Mouse (Mus musculus): ENCODE data around the gene Krt83. TPM values are rescaled to one million over a fixed set of nuclear protein-coding genes. Genes with fewer than 3 reads are reported as not detected.

The Krt83 gene
- polyA plus RNA-seq, 1 experiment from 2014 or later = not detected

- Histone ChIP-seq H3K27ac (no peak overlapping the region), H3K79me2 (ENCODE audit: inconsistent target) (no peaks in the 10 kb centered on the region), H3K36me3 (ENCODE audit: inconsistent target) (no peaks in the 10 kb centered on the region), H3K4me3 (ENCODE audit: inconsistent target) (no peak overlapping the region)
- WGBS (ENCODE audit: missing documents) = 12% methylated on average over 12 of the region's 13 CpGs
Observed at GRCm38 (mm10) chr15:101453093-101453736, 38.1 kb downstream of the Krt83 start.

DNA sequence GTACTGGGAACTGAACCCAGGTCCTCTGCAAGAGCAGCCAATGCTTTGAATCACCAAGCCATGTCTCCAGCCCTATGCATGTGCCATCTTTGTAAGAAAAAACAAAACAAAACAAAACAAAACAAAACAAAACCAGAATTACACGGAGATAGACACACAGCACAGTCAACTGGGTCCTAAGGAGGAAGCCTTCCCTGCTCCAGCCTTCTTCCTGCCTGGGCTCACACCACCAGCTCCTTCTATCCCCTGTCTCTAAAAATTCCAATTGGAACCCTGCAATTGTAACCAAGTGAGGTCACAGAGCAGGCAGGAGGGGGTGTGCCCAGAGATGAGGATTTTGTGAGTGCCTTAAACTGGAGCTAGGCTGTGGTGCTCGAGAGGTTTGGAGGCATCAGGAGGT lies 43.9 kb downstream of the Krt83 start, which contains the start of gene Krt88:
TSS of gene Krt88 (plus strand) at position 301 of the 400 bp plus-strand sequence.
- no peaks in the 10 kb centered on the region for H3K79me2 ChIP-seq (ENCODE audit: inconsistent target)

GRCm38 (mm10) chr15:101446572-101446971 lies 44.7 kb downstream of the Krt83 start:
- Histone ChIP-seq H3K79me2 (ENCODE audit: inconsistent target) (no peaks in the 10 kb centered on the region), H3K36me3 (ENCODE audit: inconsistent target) (no peaks in the 10 kb centered on the region), H3K27ac (no peak overlapping the region), H3K4me3 (ENCODE audit: inconsistent target) (no peak overlapping the region)
- 82% methylated on average over 11 of the region's 11 CpGs for WGBS (ENCODE audit: missing documents)

More for the DNA sequence above, 43.9 kb downstream of the Krt83 start, which contains the start of gene Krt88:
- Histone ChIP-seq H3K27ac (no peak within 1 kb of the TSS), H3K36me3 (ENCODE audit: inconsistent target) (no peaks in the 10 kb centered on the region), H3K4me3 (ENCODE audit: inconsistent target) (no peak within 1 kb of the TSS)
- 79% methylated on average over 2 of the region's 2 CpGs for WGBS (ENCODE audit: missing documents)

DNA sequence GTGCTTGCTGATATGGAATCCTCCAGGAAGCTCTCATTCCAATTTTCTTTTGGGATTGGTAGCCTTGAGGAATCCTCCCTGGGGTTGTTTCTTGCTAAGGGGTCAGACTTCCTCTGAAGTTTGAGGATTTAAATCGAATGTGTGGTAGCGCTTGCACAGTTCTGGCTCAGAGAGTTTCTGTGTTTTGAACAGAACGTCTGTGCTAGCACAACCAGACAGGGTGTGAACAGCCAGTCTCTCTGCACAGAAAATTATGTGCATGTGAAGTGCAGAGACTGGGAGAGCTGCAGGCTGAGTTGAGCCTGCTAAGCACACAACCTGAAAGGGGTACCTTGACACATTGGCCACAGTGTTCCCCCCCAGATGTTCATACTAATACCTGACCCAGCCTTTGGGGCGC lies 50.5 kb downstream of the Krt83 start:
- Histone ChIP-seq H3K36me3 (ENCODE audit: inconsistent target) (no peaks in the 10 kb centered on the region), H3K27ac (no peak overlapping the region), H3K4me3 (ENCODE audit: inconsistent target) (no peak overlapping the region), H3K79me2 (ENCODE audit: inconsistent target) (no peaks in the 10 kb centered on the region)
- 90% methylated on average over 4 of the region's 4 CpGs for WGBS (ENCODE audit: missing documents)

DNA sequence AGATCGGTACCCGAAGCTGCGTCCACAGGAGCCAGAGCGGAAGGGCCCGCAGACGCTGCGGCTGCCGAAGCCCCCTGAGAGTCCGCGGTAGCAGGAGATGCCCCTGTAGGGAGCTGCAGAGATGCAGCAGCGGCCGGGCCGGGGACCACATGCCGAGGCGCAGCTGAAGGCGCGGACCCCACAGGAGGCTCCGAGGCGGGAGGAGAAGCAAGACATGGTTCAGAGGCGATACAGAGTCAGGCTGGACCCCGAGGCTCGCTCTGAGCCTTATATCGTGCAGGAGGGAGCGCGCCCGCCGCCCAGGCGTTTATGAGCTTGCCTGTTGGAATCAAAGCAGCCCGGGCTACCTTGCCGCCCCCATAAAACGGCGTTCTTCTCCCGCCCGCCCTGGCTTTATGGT lies 52.8 kb downstream of the Krt83 start, which contains the start of gene Krt87:
TSS of gene Krt87 (minus strand) at position 250 of the 400 bp plus-strand sequence.
- Histone ChIP-seq H3K36me3 (ENCODE audit: inconsistent target) (no peaks in the 10 kb centered on the region), H3K79me2 (ENCODE audit: inconsistent target) (no peaks in the 10 kb centered on the region), H3K27ac (no peak within 1 kb of the TSS), H3K4me3 (ENCODE audit: inconsistent target) (no peak within 1 kb of the TSS)
- 11% methylated on average over 34 of the region's 34 CpGs for WGBS (ENCODE audit: missing documents)

GRCm38 (mm10) chr15:101436611-101437010 lies 54.7 kb downstream of the Krt83 start:
- WGBS (ENCODE audit: missing documents) = 64% methylated on average over 5 of the region's 7 CpGs
- H3K27ac ChIP-seq = no peak overlapping the region
- H3K4me3 ChIP-seq (ENCODE audit: inconsistent target) = no peak overlapping the region
- H3K36me3 ChIP-seq (ENCODE audit: inconsistent target) = no peaks in the 10 kb centered on the region
- no peaks in the 10 kb centered on the region for H3K79me2 ChIP-seq (ENCODE audit: inconsistent target)

Other genes with a start within 250 kb of the Krt83 start
- gene Nr4a1, start 237.2 kb downstream of the Krt83 start, polyA plus RNA-seq (2018) = 6.1 to 9.4 TPM (median 7.1 TPM) in 3 replicates
- 19.7 to 26.3 TPM (median 22.9 TPM) in 3 replicates for gene Atg101, start 207.2 kb downstream of the Krt83 start, polyA plus RNA-seq (2018)
- not detected in 3 replicates for gene 6030408B16Rik, start 198.3 kb downstream of the Krt83 start, polyA plus RNA-seq (2018)
- gene Krt80, start 121.3 kb downstream of the Krt83 start, polyA plus RNA-seq (2018) = 0.51 to 0.83 TPM (median 0.56 TPM) in 3 replicates
- not detected in 3 replicates for gene Krt7, start 80.5 kb downstream of the Krt83 start, polyA plus RNA-seq (2018)
- not detected in 3 replicates for gene Krt87, start 52.7 kb downstream of the Krt83 start, polyA plus RNA-seq (2018)
- gene Krt88, start 43.8 kb downstream of the Krt83 start, polyA plus RNA-seq (2018) = not detected in 3 replicates
- not detected in 3 replicates for gene Krt81, start 27.8 kb downstream of the Krt83 start, polyA plus RNA-seq (2018)
- not detected in 3 replicates for gene Krt86, start 18.0 kb downstream of the Krt83 start, polyA plus RNA-seq (2018)
- gene Gm49425, start 25.7 kb upstream of the Krt83 start, polyA plus RNA-seq (2018) = not detected in 3 replicates
- not detected in 3 replicates for gene Krt84, start 41.3 kb upstream of the Krt83 start, polyA plus RNA-seq (2018)
- not detected in 3 replicates for gene Krt82, start 59.2 kb upstream of the Krt83 start, polyA plus RNA-seq (2018)
- gene Krt90, start 71.4 kb upstream of the Krt83 start, polyA plus RNA-seq (2018) = not detected in 3 replicates
- not detected in 3 replicates for gene Krt75, start 82.4 kb upstream of the Krt83 start, polyA plus RNA-seq (2018)
- not detected in 3 replicates for gene Gm5414, start 136.7 kb upstream of the Krt83 start, polyA plus RNA-seq (2018)
- not detected in 3 replicates for gene Gm5478, start 155.9 kb upstream of the Krt83 start, polyA plus RNA-seq (2018)
- not detected in 3 replicates for gene Krt6b, start 188.8 kb upstream of the Krt83 start, polyA plus RNA-seq (2018)
- gene Krt6a, start 202.8 kb upstream of the Krt83 start, polyA plus RNA-seq (2018) = not detected in 3 replicates
- gene Krt5, start 221.4 kb upstream of the Krt83 start, polyA plus RNA-seq (2018) = not detected in 3 replicates